Mouse (Mus musculus) limb, embryonic 12.5 days (tissue): Measurements from ENCODE around the gene Tceal6. TPM values are rescaled to one million over a fixed set of nuclear protein-coding genes. Genes with fewer than 3 reads are reported as not detected.
"Not testable (repeated sequence)": the region's sequence is repeated elsewhere in the genome, so short reads cannot be mapped to it uniquely, and the experiment has no call there.

ENCODE experiments used
- ATAC-seq: fragments of 200-750 bp; cut with Nextera tagmentation; 2 replicates; pipeline ENCODE4 v1.8.0; 2017; ENCODE audit warnings: low read depth, moderate TSS enrichment; ENCODE audit not compliant: insufficient number of reproducible peaks, insufficient read depth, low FRiP score, low TSS enrichment
- H3K27ac ChIP-seq: fragments of 300-500 bp; sonication (generic); 2 replicates; pipeline ENCODE4 v1.5.1; 2016; ENCODE audit warnings: mild to moderate bottlenecking, moderate library complexity
- H3K27me3 ChIP-seq: fragments of 300-500 bp; sonication (generic); 2 replicates; pipeline ENCODE4 v1.6.1; 2016; ENCODE audit warnings: mild to moderate bottlenecking, moderate library complexity
- H3K36me3 ChIP-seq: fragments of 300-500 bp; sonication (generic); 2 replicates; pipeline ENCODE4 v1.6.1; 2016; ENCODE audit warnings: mild to moderate bottlenecking, moderate library complexity
- H3K4me1 ChIP-seq: fragments of 300-500 bp; sonication (generic); replicated peaks from 2 replicates; pipeline ENCODE4 v1.6.1; 2016
- H3K4me2 ChIP-seq: fragments of 300-500 bp; sonication (generic); 2 replicates; pipeline ENCODE4 v1.6.1; 2016; ENCODE audit warnings: mild to moderate bottlenecking, moderate library complexity
- H3K4me3 ChIP-seq: fragments of 300-500 bp; sonication (generic); replicated peaks from 2 replicates; pipeline ENCODE4 v1.5.1; 2016; ENCODE audit warnings: mild to moderate bottlenecking
- H3K9ac ChIP-seq: fragments of 300-500 bp; sonication (generic); replicated peaks from 2 replicates; pipeline ENCODE4 v1.6.1; 2016; ENCODE audit warnings: mild to moderate bottlenecking, moderate library complexity
- H3K9me3 ChIP-seq: fragments of 300-500 bp; sonication (generic); 2 replicates; pipeline ENCODE4 v1.6.1; 2016; ENCODE audit warnings: mild to moderate bottlenecking, moderate library complexity
- WGBS: fragments of 180-500 bp; shearing (Covaris S2); methylation state at CpG from one replicate; pipeline ENCODE4 v1.1.7; 2016; 5-methylcytosine and 5-hydroxymethylcytosine counted together
- polyA plus RNA-seq: library from polyadenylated mRNA; unstranded; fragments of >200 nt; fragmentation: Nextera tagmentation; extraction: Ambion mirVana; gene quantifications from 2 replicates; pipeline ENCODE4 v1.2.1, GENCODE M21; 2016

Gene Tceal6
- polyA plus RNA-seq: 5.4 and 7.5 TPM in 2 replicates

DNA sequence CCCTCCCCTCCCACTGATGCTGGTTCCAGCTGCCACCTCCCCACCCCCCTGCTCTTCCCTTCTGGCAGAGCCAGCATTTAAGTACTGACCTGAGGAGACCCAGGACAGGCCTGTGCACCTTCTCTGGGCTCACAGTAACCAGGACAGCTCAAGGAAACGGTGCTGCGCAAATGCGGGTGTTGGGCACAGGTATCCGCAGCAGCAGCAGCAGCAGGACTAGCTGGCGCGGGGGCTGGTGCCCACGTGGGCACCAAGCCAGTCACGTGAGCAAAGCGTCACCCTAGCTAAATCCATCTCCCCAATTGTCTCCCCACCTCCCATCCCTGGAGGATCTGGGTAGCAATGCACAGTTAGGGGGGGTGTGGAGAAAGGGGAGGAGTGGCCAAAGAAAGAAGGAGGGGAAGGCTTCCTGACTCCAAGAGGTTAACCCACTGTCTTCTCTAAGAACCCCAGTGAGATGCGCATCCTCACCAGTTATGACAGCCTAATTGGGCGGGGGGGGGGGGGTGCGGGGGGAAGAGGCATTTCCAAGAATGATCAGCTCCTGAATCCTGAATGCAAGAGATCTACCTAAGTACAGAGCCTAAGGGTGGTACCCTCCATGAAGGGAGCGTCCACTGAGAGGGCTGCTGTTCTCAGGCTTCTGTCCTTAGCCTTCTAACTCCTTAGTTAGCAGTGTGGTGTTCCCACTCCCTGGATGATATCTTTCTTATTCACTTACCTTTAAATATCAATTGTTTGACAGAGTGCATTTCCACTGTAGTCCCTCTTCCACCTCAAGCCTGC is at the start of gene Tceal6:
Gene Tceal6 (minus strand): TSS at position 252 of the 786 bp plus-strand sequence.
- Histone ChIP-seq H3K4me1 (no peaks in the 10 kb centered on the region), H3K9ac (peak within 1 kb of the TSS; percentile 42; the same call in 1 of the 2 replicates), H3K4me2 (peak within 1 kb of the TSS; percentile 65), H3K4me3 (peak within 1 kb of the TSS; percentile 37), H3K27ac (no peak within 1 kb of the TSS), H3K36me3 (no peaks in the 10 kb centered on the region), H3K9me3 (no peaks in the 10 kb centered on the region), H3K27me3 (peaks cover 35% of the 10 kb centered on the region)
- ATAC-seq: peak; percentile 71; the same call in 1 of the 2 replicates
- WGBS: 18% methylated on average over 11 of the region's 13 CpGs

DNA sequence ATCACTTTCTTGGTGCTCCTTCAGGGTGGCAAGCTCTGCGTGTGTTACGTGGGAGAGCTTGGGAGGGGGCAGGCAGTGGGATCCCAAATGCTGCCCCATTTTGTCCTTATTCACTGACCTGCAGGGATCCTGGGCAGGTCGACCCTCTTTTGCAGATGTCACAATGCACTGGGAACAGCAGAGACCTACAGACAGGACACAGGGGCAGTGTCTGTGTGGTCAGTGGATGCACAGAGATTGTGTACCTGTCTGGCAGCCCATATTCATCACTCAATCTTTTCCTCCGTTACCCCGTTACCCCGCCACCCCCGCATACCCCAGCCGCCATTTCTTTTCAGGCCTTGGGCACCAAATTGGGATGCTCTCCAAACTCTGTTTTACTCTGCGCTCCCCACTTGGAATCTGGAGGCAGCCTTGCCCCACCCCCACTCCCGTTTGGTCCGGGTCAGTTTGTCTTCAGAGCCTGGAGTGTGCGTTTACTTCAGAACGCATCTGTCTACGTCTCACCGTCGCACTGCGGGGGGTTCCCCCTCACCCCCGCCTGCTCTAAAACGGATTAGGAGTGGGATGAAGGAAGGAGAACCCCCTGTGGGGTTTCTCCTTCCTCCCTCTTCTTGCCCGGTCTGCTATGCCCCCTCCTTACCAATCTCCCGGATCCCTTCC is 583 bp downstream of the Tceal6 start:
- not testable (repeated sequence) for H3K36me3 ChIP-seq, H3K4me1 ChIP-seq, H3K27ac ChIP-seq, H3K9me3 ChIP-seq
- 22% methylated on average over 20 of the region's 21 CpGs for WGBS
- Histone ChIP-seq H3K27me3 (peaks cover 35% of the 10 kb centered on the region), H3K4me3 (peak overlapping the region; percentile 37), H3K4me2 (peak overlapping the region; percentile 65), H3K9ac (peak overlapping the region; percentile 42; the same call in 1 of the 2 replicates)
- peak; percentile 47; the same call in 1 of the 2 replicates for ATAC-seq

DNA sequence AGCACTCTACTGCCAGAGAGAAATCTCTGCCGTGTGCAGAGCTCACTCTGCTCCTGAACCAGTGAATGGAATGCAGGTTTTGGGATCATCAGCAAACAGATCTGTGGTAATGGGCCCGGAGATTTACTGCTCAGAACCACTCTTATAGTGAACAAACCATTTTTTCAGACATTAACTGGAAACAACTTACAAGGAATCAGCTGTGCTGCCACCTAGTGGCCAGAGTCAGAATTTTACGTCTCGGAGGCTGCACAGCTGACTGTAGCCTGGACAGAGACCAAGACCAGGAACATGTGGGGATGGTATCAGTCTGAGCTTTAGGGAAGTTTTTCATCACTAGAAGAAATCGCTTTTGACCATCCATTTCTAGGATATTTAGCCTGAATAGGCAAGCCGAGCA is 20.6 kb downstream of the Tceal6 start:
- not testable (repeated sequence) for H3K4me2 ChIP-seq, H3K27ac ChIP-seq, H3K27me3 ChIP-seq, H3K9ac ChIP-seq, H3K4me1 ChIP-seq, H3K9me3 ChIP-seq, H3K4me3 ChIP-seq, ATAC-seq, H3K36me3 ChIP-seq
- WGBS: no CpG with 5 or more reads among the region's 6 CpGs

DNA sequence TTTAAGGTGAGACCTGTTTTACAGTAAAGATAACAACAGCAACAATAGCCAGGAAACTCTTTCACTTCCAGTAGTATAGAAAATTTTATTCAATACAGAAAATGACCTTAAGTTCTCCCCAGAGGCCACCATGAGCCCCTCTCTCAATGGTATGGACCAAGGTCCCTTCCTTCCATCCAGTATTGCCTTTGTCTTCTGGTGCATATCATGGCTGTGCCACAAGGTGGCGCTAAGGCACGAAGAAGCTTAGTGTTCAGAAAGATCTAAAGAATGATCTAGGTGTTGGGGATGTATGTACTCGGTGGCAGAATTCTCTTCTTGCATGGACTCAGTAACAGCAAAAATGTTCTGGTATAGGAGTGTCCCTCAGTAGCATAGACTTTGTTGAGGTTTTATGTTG is 21.8 kb downstream of the Tceal6 start:
- not testable (repeated sequence) for H3K4me3 ChIP-seq, H3K27me3 ChIP-seq, H3K4me1 ChIP-seq, H3K9me3 ChIP-seq, H3K4me2 ChIP-seq, H3K27ac ChIP-seq, H3K36me3 ChIP-seq, ATAC-seq, H3K9ac ChIP-seq
- WGBS: no CpG with 5 or more reads among the region's 3 CpGs

DNA sequence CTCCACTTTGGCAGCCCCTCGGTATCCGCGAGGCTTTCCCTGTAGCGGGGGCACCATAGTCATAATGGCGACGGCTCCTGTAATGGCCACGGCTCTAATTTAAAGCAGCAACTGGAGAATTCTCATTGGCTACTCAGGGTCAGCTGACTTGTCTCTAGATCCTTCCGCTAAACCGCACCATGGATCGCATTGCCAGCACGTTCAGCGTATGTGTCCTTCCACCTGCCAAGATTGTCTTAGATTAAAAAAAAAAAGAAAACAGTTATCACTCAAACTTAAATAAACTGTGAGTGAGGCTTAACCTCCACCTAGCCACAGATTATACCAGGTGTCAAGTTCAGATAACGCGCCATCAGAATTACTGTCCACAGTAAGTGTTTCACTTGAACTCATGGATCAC is 33.0 kb downstream of the Tceal6 start, which contains the start of gene Gm15023:
Gene Gm15023 (minus strand): TSS at position 101 of the 400 bp plus-strand sequence.
- H3K27ac ChIP-seq, ATAC-seq, H3K4me3 ChIP-seq, H3K27me3 ChIP-seq, H3K36me3 ChIP-seq, H3K4me2 ChIP-seq, H3K9me3 ChIP-seq, H3K4me1 ChIP-seq, H3K9ac ChIP-seq: not testable (repeated sequence)
- WGBS: 100% methylated on average over 4 of the region's 14 CpGs

Other genes starting within 250 kb of the Tceal6 start
- gene Nxf2, start 245.9 kb downstream of the Tceal6 start, polyA plus RNA-seq: 1.1 and 1.3 TPM in 2 replicates
- gene Zmat1, start 201.5 kb downstream of the Tceal6 start, polyA plus RNA-seq: 5.7 and 6.6 TPM in 2 replicates
- not detected in 2 replicates for gene Gm15023, start 33.1 kb downstream of the Tceal6 start, polyA plus RNA-seq
- not detected in 2 replicates for gene Pramel3, start 91.6 kb upstream of the Tceal6 start, polyA plus RNA-seq
- not detected in 2 replicates for gene Gm5128, start 162.6 kb upstream of the Tceal6 start, polyA plus RNA-seq
- not detected in 2 replicates for gene Gm7903, start 223.1 kb upstream of the Tceal6 start, polyA plus RNA-seq